Mouse (Mus musculus) T-helper 1 cell (primary cell): ENCODE measurements around the gene Sv2c.
"Not testable (repeated sequence)": the region's sequence is repeated elsewhere in the genome, so short reads cannot be mapped to it uniquely, and the experiment has no call there.

ENCODE experiments used
- in situ Hi-C: fragments of 300-600 bp; cut with MboI, MseI; formaldehyde crosslinking; loops from one replicate; pipeline ENCODE4 v1.15.1; 2025; ENCODE audit warnings: high pct_unique_total_duplicates

Gene Sv2c

GRCm38 (mm10) chr13:95968031-95968430, 164.3 kb downstream of the Sv2c start:
- in situ Hi-C loops: not testable (repeated sequence)

- in situ Hi-C loops: no loop called here
Observed at GRCm38 (mm10) chr13:95966791-95967190, 165.6 kb downstream of the Sv2c start.

- in situ Hi-C loops: no loop called here
Observed at GRCm38 (mm10) chr13:95965596-95965995, 166.8 kb downstream of the Sv2c start.

- in situ Hi-C loops: no loop called here
Observed at GRCm38 (mm10) chr13:95965162-95965561, 167.2 kb downstream of the Sv2c start.

- in situ Hi-C loops: no loop called here
Observed at GRCm38 (mm10) chr13:95964226-95964625, 168.2 kb downstream of the Sv2c start.

GRCm38 (mm10) chr13:95963671-95964070, 168.7 kb downstream of the Sv2c start:
- in situ Hi-C loops: no loop called here

GRCm38 (mm10) chr13:95961905-95962304, 170.5 kb downstream of the Sv2c start:
- in situ Hi-C loops: no loop called here

- in situ Hi-C loops: no loop called here
Observed at GRCm38 (mm10) chr13:95961191-95961791, 171.1 kb downstream of the Sv2c start.

- in situ Hi-C loops: no loop called here
Observed at GRCm38 (mm10) chr13:95960477-95961185, 171.7 kb downstream of the Sv2c start.

- in situ Hi-C loops: no loop called here
Observed at GRCm38 (mm10) chr13:95959651-95960476, 172.5 kb downstream of the Sv2c start.

- in situ Hi-C loops: no loop called here
Observed at GRCm38 (mm10) chr13:95957134-95957533, 175.2 kb downstream of the Sv2c start.

- in situ Hi-C loops: no loop called here
Observed at GRCm38 (mm10) chr13:95956327-95956781, 176.0 kb downstream of the Sv2c start.

GRCm38 (mm10) chr13:95955204-95955603, 177.2 kb downstream of the Sv2c start:
- in situ Hi-C loops: no loop called here

GRCm38 (mm10) chr13:95953636-95954035, 178.7 kb downstream of the Sv2c start:
- in situ Hi-C loops: no loop called here

- in situ Hi-C loops: no loop called here
Observed at GRCm38 (mm10) chr13:95952263-95952662, 180.1 kb downstream of the Sv2c start.

GRCm38 (mm10) chr13:95951098-95951894, 181.1 kb downstream of the Sv2c start:
- in situ Hi-C loops: no loop called here

- in situ Hi-C loops: no loop called here
Observed at GRCm38 (mm10) chr13:95950434-95951091, 181.8 kb downstream of the Sv2c start.

- in situ Hi-C loops: loop anchor here (5.0 kb wide), 2 partner anchors 52 to 187 kb away; no protein-coding TSS in a partner anchor
Observed at GRCm38 (mm10) chr13:95949356-95949755, 183.0 kb downstream of the Sv2c start.

GRCm38 (mm10) chr13:95948821-95949220, 183.6 kb downstream of the Sv2c start:
- in situ Hi-C loops: loop anchor here (5.0 kb wide), 2 partner anchors 52 to 187 kb away; no protein-coding TSS in a partner anchor

GRCm38 (mm10) chr13:95948394-95948793, 184.0 kb downstream of the Sv2c start:
- in situ Hi-C loops: loop anchor here (5.0 kb wide), 2 partner anchors 51 to 186 kb away; no protein-coding TSS in a partner anchor
